Comparison of ENCODE assay signal across 33 mouse cellular contexts in genomic region chr9:104014526-104014925, GRCm38 (mm10). TPM values are rescaled to one million over a fixed set of nuclear protein-coding genes. Genes with fewer than 3 reads are reported as not detected.
A peak's percentile ranks its signal among the peaks of the same experiment; 100 is the strongest.
DNase-seq lines count a peak whose midpoint lies in the region.
"Had no signal": no experiment of that assay in that cellular context is flagged by ENCODE, and none has a peak within 500 bp of the region (broad histone marks: within the 10 kb centered on the region; RNA-seq: fewer than 3 reads in every experiment).

No protein-coding gene starts in this region.

- no peak overlapping the region for H3K27ac ChIP-seq in heart, embryonic 10.5 days
- no peak overlapping the region for H3K27ac ChIP-seq in midbrain, embryonic 10.5 days (replicated peaks)
- H3K27ac ChIP-seq: heart, embryonic 15.5 days; hindbrain, embryonic 14.5 days had no signal

- no peaks in the 10 kb centered on the region for H3K4me1 ChIP-seq in heart, embryonic 10.5 days
- no peaks in the 10 kb centered on the region for H3K4me1 ChIP-seq in midbrain, embryonic 10.5 days
- H3K4me1 ChIP-seq: heart, embryonic 12.5 days; heart, embryonic 15.5 days had no signal

- no peak overlapping the region for H3K4me3 ChIP-seq in heart, embryonic 10.5 days
- H3K4me3 ChIP-seq in midbrain, embryonic 10.5 days: no peak overlapping the region
- H3K4me3 ChIP-seq: heart, embryonic 12.5 days; heart, embryonic 15.5 days had no signal

- H3K36me3 ChIP-seq in heart, embryonic 10.5 days: peaks cover 60% of the 10 kb centered on the region
- H3K36me3 ChIP-seq in midbrain, embryonic 10.5 days: peaks cover 22% of the 10 kb centered on the region

- no peaks in the 10 kb centered on the region for H3K9me3 ChIP-seq in heart, embryonic 10.5 days
- no peaks in the 10 kb centered on the region for H3K9me3 ChIP-seq in midbrain, embryonic 10.5 days (replicated peaks)
- H3K9me3 ChIP-seq: heart, embryonic 12.5 days; heart, embryonic 15.5 days had no signal

- no peaks in the 10 kb centered on the region for H3K27me3 ChIP-seq in heart, embryonic 10.5 days (ENCODE audit: insufficient read depth, poor library complexity, severe bottlenecking)
- H3K27me3 ChIP-seq in midbrain, embryonic 10.5 days (ENCODE audit: low read depth, poor library complexity, severe bottlenecking): no peaks in the 10 kb centered on the region
- H3K27me3 ChIP-seq: heart, embryonic 12.5 days; heart, embryonic 15.5 days; Patski had no signal

- WGBS in heart, embryonic 10.5 days: 74% methylated on average over 1 of the region's 1 CpGs
- 83% methylated on average over 1 of the region's 1 CpGs for WGBS in midbrain, embryonic 10.5 days

- DNase-seq in heart, adult 11 months: peak; percentile 54
- no peak for DNase-seq in heart, embryonic 10.5 days (ENCODE audit: low spot score)
- DNase-seq in 3T3-L1 (ENCODE audit: low read depth, low spot score) (peak; percentile 29), NIH3T3 (ENCODE audit: low read depth) (peak; percentile 51)
- DNase-seq in fibroblast of lung, adult 2 months (ENCODE audit: low read depth): peak; percentile 67
- no peak for DNase-seq in adrenal gland, adult 18-20 months (ENCODE audit: low spot score in 2 of 2)
- DNase-seq in midbrain, embryonic 10.5 days (ENCODE audit: low spot score): no peak
- DNase-seq: adrenal gland, adult 2 months; adrenal gland, postnatal 14 days; cerebellum, adult 18-20 months; cerebellum, adult 9-10 months; cerebellum, postnatal 14 days; forebrain, postnatal 0 days; gastrocnemius, postnatal 10 days; gastrocnemius, postnatal 36 days; heart, postnatal 10 days; heart, postnatal 36 days had no signal

RNA-seq across cellular contexts. Expression of gene Nphp3, which starts 12.2 kb away (rescaled TPM):
- polyA plus RNA-seq in heart, embryonic 10.5 days (2016; fragmentation: Nextera tagmentation; extraction: Ambion mirVana): 4.7 and 5.4 TPM in 2 replicates
- 1 to 10 TPM; 2.2 to 2.6 TPM for total RNA-seq in adrenal gland, adult 18-20 months (2021)
- 3.2 and 3.6 TPM in 2 replicates for polyA plus RNA-seq in midbrain, embryonic 10.5 days (2016; fragmentation: Nextera tagmentation; extraction: Ambion mirVana)

RNA-seq across cellular contexts. Expression of gene Gm28305, which starts 25.9 kb away (rescaled TPM):
- not detected in 2 replicates for polyA plus RNA-seq in heart, embryonic 10.5 days (2016; fragmentation: Nextera tagmentation; extraction: Ambion mirVana)
- not detected for total RNA-seq in adrenal gland, adult 18-20 months (2021)
- not detected in 2 replicates for polyA plus RNA-seq in midbrain, embryonic 10.5 days (2016; fragmentation: Nextera tagmentation; extraction: Ambion mirVana)
- total RNA-seq: adrenal gland, adult 2 months; adrenal gland, postnatal 14 days; adrenal gland, postnatal 4 days; forebrain, postnatal 0 days; gastrocnemius, adult 18-20 months; gastrocnemius, postnatal 10 days; gastrocnemius, postnatal 36 days; granulocyte monocyte progenitor cell, adult 5-6 weeks; heart, postnatal 10 days; heart, postnatal 36 days; MEL had no signal
- polyA plus RNA-seq: adrenal gland, adult 2 months; C2C12; embryonic facial prominence, embryonic 11.5 days; embryonic facial prominence, embryonic 14.5 days; forebrain, embryonic 11.5 days; forebrain, embryonic 14.5 days; forebrain, postnatal 0 days; heart, embryonic 12.5 days; heart, embryonic 15.5 days; hindbrain, embryonic 11.5 days; hindbrain, embryonic 14.5 days; intestine, embryonic 14.5 days; intestine, postnatal 0 days; Patski had no signal

RNA-seq across cellular contexts. Expression of gene Uba5, which starts 48.4 kb away (rescaled TPM):
- polyA plus RNA-seq in heart, embryonic 10.5 days (2016; fragmentation: Nextera tagmentation; extraction: Ambion mirVana): 39.2 and 49.6 TPM in 2 replicates
- total RNA-seq in adrenal gland, adult 18-20 months (2021): 10 to 100 TPM; 37.3 to 47.4 TPM
- 46.2 and 48.3 TPM in 2 replicates for polyA plus RNA-seq in midbrain, embryonic 10.5 days (2016; fragmentation: Nextera tagmentation; extraction: Ambion mirVana)

RNA-seq across cellular contexts. Expression of gene Acad11, which starts 48.7 kb away (rescaled TPM):
- polyA plus RNA-seq in heart, embryonic 10.5 days (2016; fragmentation: Nextera tagmentation; extraction: Ambion mirVana): 9.1 and 10.1 TPM in 2 replicates
- total RNA-seq in adrenal gland, adult 18-20 months (2021): 10 to 100 TPM; 66.7 to 84.1 TPM
- polyA plus RNA-seq in midbrain, embryonic 10.5 days (2016; fragmentation: Nextera tagmentation; extraction: Ambion mirVana): 7.8 and 8.1 TPM in 2 replicates

Comparison
In these comparisons a context has a peak if more than half of its experiments do, and no peak if none do; other contexts are left out.
1. DNase-seq: peak in heart, adult 11 months (single experiment), 3T3-L1 (single experiment), NIH3T3 (single experiment) and fibroblast of lung, adult 2 months (single experiment); none in heart, embryonic 10.5 days (single experiment), adrenal gland, adult 18-20 months (0 of 2) and midbrain, embryonic 10.5 days (single experiment).